Mouse (Mus musculus) brain, embryonic 18.5 days (tissue): Measurements from ENCODE around the gene Prss27.
"Not testable (repeated sequence)": the region's sequence is repeated elsewhere in the genome, so short reads cannot be mapped to it uniquely, and the experiment has no call there.

Source experiments
- DNase-seq: peaks from one replicate; pipeline ENCODE4 v3.0.0-alpha.2; 2012; ENCODE audit warnings: low read depth, low spot score

Gene Prss27

DNA sequence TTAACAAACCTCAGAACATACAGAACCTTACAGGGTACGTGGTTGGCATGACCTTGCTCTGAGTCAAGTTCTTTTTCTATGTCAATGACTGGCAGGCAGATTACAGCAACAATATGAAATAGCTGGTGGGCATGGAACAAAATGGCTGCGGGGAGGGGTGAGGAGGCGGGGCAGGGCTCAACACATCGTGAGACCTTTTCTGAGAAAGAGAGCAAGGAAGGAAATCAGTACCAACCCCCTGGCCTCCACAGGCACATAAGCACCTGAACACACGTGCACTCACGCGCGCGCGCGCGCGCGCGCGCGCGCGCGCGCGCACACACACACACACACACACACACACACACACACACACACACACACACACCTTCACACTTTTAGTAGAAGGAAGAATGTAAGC lies 7.4 kb upstream of the Prss27 start:
- no peak for DNase-seq

DNA sequence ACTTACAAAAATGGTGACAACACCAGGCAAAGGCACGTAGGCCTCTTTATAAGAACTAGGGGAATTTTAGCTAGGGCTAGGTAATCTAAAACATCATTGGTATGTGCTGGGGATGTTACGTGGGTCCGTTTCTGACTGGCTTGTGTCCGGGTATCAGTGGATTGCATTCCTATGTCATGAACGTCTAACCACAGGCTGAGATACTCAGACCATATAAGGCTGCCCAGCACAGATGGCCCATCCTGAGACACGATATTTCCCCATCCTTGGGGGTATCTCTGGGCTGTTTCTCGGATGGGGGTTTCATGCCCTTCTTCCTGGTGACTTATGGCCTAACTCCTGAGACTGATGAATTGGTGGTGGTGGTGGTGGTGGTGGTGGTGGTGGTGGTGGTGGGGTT lies 2.9 kb upstream of the Prss27 start:
- no peak for DNase-seq

DNA sequence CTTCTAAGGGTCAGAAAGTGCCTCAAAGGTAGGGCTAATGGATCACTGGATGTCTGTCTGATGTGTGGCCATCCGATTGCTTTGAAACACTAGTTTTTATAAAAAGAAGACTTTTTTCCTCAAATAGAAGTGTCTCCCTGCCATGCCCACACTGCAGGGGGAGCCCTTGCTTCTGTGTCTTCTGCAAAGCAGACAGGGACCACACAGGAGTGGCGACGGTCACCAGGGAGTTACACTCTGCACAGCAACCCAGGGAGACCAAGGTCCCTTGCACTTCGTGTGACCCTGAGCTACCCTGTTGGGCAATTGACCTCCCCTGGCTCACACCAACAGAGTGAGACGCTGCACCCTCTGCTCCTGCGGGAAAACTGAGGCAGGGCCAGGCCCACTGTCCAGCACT lies 990 bp upstream of the Prss27 start:
- DNase-seq: no peak

DNA sequence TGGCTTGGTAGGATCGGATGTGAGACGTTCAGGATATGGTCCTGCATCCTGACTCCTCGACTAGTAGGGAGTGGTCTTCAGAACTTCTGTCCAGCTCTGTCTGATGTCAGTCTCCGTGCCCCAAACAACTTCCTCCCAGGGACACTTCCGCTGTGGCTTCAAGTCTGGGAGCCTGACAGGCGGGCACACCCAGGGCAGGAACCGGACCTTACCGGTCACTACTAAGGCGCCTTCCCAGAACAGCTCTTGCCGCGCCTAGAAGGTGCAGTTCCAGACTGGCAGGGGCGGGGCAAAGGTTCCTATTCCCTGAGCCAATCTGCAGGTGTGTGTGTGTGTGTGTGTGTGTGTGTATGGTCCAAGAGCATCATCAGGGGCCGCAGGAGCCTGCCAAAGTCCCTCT lies 584 bp upstream of the Prss27 start:
- DNase-seq: no peak

DNA sequence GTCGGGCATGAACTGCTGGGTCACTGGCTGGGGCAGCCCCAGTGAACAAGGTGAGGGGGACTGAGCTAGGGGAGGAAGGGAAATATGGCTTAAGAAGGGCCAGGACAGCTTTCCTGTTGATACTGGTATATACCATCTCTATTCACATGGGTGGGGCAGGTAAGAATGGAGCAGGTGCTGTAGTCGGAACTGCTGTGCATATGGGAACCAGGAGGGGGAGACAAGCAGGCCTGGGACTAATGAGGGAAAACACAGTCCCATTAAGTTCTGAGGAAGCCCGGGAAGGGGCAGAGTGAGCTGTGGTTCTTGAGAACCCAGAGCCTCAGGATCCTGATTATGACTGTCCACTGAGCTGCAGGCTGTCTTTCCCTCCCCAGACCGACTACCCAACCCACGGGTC lies 6.5 kb downstream of the Prss27 start:
- DNase-seq: no peak

DNA sequence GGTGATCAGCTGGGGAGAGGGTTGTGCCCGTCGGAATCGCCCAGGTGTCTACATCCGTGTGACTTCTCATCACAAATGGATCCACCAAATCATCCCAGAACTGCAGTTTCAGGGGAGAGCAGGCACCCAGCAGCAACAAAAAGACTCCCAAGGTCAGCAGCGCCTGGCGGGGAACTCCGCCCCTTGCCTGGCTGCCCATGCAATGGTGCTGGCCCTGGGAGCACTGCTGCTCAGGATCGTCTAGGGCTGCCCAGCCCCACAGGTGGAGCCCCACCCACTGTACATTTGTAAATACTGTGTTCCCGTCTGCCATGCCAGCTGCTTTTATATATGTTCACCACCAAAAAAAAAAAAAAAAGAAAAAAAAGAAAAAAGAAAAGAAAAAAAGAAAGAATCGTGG lies 7.7 kb downstream of the Prss27 start:
- no peak for DNase-seq

DNA sequence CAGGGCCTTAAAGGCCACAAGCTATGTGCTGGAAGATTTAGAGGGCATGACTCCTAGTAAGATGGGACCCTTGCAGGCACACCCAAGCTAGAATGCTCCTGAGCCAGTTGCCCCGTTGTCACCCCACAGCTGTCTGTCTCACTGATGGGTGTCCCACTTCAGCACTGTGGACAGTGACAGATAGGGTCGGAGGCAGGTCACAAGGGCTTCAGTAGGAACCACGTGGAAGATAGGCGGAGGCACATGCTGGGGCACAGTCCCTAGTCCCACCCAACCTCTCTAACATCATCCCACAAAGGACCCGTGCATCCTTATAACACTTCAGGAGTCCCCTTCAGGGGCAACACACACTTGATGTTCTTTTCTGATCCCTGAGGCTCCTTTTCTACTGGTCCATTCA lies 8.1 kb downstream of the Prss27 start:
- no peak for DNase-seq

DNA sequence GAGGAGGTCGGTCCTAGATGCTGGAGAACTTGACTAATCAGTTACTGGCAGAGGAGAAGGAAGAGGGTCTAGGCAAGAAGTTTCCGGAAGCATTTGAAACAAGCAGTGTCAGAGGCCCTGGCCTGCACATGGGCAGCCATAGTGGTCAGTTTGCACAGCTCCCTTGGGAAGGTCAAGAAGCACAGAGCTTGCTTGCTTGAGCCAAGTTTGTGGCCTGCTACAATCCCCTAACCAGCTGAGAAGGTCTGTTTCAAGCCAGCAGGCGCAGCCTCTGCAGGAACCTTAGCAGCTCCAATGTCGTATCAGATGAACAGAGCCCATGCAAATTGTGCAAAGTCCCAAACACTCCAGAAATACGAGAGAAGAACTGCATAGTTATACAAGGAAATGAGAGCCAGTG lies 10.1 kb downstream of the Prss27 start:
- DNase-seq: no peak

DNA sequence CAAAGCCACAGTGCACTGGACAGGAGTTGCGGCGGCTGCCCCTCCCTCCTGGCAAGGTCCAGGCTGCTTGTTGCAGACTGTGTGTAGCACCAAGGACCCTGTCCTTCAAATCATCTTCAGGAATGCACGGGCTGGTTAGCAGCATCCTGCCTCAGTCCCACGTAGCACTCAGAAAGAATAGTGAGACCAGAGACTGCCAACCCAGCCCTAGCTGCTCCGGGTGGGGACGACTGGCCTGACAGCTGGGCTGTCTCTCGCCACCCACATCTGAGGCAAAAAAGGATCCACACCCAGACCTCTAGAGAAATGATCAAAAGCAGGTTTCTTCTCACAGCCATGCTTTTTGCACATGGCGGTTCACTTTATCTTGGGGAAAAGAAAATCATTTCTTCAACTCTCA lies 11.1 kb downstream of the Prss27 start:
- DNase-seq: no peak

DNA sequence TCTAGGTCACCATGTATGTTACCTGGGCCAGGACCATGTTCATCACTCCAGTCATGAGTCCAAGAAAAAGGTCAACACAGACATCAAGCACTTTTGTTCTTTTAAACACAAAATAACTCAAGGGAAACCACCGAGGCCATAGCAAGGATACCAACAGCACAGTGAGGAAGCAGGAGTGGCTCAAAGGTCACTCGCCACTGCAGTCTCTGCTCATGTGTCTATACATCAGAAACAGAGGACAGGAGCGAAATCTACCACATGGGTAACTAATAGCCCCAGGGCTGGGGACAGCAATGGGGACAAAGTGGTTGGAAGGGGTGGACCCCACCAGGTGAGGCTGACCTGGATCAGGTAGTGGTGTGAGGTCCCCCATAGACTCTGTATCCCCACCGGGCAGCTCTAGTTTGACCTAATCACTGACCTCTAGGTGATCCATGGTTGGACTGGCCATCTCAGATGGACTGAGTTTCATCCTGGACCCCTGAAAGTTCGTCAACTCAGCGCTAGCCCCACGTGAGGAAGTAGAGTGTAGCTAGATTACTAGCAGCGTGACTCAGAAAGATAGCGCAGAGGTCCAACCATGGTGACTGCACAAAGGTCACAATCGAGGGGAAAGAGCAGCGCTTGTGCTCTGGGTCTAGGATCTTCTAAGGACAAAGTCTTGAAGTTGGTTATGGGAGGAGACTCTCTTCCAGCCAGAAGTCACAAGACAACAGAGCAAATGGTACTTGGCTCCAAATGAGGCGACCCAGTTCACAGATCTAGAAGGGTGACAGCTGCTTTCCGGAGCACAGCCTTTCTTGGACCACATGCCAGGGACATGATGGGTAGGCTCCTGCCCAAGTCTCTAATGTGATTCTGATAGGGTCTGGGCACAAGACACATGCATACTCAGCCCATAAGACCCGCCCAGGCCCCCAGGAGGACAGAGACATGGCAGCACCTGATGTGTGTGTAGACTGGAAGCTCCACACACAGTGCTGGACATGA lies 19.0 kb downstream of the Prss27 start:
- no peak for DNase-seq

DNA sequence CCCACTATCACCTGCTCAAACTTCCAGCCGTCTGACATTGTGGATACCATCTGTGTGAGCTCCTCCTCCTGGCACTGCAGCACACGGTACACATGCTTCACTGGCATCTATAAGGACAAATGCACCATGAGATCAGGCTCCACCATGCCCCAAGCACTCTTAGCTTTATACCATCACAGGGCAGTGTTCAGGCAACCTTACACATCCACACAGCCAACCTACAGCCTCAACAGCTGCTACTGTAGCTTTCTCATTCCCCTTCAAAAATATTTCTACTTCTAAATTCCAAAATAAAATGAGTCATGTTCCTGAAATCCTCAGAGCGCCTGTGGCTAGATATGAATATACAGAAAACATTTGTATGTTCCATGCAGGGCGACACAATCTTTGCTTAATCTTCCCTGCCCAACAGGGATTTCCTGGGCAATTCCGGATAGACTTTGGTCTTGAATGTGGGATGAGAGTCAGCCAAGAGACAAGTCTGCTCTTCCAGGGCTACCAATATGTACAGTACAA lies 19.8 kb downstream of the Prss27 start:
- DNase-seq: no peak

DNA sequence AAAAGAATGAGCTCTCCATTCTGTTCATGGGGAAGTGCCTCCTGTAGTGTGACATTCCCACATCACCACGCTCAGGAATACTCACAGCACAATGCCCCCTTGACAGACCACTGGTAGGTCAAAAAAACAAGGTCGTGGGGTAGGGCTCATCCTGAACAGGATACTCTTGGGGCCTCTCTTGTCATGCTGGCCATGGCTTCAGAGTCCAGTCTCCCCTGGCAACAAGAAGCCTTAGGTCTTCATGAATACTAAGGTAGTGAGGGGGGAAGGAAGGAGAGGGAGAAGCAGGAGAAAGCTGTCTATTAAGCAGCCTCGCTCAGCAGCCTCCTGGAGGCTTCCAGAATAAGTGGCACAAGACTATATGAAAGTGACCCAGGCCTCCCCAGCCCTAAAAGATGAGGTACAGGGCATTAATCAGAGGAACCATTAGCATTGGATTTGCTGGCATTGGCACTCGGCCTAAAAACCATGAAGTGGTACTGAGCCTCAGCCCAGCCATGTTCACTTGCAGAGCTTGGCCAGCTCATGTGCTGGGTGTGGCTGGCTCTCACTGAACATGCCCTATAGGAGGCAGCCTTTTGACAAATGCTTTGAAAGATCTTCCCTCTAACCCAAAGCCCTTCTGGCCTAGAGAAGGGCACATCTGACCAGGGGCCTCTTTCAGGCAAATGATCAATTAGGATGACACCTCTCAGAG lies 24.7 kb downstream of the Prss27 start:
- DNase-seq: no peak

DNA sequence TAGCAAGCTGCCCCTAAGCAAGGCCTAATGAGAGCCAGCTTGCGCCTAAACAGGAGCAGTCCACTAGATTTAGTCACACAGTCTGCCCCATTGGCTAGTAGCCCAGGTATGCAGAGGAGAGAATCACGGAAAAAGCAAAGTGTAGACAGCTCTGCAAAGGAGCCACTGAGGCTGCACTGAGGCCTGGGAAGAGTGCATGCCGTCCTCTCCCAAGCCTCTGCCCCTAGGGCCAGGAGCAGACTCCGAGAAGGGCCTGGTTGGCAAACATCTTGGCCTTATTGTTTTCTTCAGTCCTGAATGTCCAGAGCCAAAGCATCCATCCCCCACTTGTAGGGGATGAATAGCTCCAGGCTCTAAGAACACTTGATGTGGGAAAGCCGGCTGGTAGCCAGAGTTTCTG lies 30.3 kb downstream of the Prss27 start:
- DNase-seq: no peak

DNA sequence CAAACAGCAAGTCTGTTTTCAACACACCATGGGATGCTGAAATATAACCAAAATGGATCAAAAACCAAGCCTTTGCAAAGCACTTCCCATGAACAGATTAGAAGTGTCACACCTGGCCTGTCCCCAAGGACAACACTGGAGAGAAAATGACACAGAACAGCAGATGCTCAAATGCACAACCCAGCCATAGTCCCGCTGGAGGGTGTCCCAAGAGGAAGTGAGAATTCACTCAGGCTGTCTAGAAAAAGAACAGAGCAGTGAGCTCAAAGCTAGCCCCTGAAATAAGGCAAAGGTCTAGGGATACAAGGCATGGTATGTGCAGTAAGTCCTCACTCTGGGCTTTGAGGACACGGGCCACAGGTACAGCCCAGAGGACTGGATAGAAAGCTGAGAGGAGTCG lies 31.6 kb downstream of the Prss27 start:
- DNase-seq: no peak

DNA sequence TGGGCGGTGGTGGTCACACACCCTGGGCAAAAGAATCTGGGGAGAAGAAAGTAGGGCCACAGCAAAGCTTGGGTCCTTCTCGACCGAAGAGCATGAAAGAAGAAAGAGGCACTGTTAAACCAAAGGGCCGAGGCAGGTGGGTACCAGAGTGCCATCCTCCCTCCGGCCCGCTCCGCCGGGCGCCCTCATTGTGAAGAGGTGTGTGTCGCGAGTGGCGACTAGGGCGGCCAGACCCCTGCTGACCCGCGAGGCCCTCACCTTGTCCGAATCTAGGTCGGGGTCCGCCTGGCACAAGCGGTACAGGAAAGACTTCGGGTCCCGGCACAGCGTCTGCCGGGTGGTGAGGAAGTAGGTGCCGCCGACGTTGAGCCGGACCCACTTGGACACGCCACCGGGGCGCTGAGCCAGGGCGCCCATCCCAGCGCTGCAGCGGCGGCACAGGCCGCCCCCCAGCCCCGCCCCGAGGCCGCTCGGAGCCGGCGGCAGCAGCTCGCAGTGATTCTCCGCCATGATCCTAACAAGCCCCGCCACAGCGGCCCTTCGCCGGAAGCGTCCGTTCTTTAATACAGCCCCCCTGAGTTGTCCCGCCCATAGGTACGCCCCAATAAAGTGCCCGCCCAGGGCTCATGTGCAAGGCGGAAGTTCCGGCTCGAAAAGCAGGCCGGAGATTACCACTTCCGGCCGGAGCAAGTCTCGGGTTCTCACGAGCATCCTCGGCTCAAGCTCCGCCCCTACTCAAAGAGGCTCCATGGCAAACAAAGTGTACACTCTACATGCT lies 35.2 kb downstream of the Prss27 start, which contains the start of gene Kctd5:
Kctd5 (minus strand) TSS at position 567 of the 778 bp plus-strand sequence.
- DNase-seq: peak; percentile 91

DNA sequence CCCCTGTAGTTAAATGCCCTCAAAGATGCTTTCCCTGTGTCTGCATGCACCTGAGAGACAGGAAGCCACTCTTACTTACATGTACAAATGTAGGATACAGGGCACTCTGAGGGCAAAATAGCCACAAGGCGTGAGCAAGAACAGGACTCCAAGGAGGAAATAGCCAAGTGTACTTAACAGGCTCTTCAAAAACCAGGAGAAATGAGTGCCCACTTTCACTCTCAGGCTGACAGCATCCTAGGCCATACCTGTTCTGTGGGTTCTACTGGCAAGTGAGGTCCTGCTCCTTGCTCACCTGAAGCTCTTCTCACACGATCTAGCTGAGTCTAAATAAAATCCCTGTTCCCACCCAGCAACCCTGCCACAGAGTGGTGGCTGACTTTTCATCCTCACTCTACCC lies 39.2 kb downstream of the Prss27 start:
- DNase-seq: no peak

DNA sequence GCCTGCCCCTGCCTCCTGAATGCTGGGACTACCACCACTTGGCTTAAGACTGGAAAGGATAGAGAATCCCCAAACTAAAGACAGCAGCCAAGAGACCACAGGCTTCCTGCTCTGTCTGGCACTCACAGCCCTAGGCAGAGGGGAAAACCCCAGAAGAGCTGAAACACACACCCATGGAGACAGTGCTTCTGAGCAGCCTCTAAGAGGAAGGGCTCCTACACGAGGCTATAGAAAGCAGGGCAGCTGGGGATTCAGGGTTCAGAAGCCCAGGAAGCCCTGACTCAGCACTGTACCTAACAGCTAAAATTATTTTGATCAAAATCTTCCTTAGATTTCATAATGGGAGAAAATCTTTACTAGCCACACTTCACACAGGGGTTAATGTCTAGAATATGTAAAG lies 46.6 kb downstream of the Prss27 start:
- DNase-seq: no peak

DNA sequence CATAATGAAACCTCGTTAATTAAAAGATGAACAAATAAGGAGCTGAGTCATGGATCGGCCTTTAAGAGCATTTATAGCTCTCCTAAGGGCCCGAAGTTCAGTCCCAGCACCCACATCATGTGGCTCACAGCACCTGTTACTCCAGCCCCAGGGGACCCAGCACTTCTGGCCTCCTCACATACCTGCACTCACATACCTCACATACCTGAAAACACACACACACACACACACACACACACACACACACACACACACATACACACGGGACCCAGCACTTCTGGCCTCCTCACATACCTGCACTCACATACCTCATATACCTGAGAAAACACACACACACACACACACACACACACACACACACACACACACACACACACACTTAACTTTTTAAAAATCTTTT lies 48.5 kb downstream of the Prss27 start:
- DNase-seq: not testable (repeated sequence)

DNA sequence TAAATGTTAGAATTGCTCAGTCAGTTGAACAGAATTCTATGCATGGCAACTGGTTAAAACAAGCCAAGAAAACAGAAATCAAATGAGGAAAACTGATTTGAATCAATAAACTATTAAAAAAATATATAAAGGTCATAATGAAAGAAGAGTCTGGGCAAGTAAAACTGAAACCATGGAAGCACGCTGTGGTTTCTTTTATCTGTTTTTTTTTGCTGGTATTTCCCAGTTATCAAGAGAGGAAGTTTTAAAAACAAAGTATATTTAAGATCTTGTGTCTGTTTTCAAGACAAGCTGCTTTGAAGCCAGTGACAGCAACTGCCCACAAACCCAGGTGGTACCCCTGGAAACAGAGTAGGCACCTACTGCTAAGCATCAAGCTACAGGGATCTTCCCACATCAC lies 52.6 kb downstream of the Prss27 start:
- DNase-seq: no peak
